Mouse (Mus musculus): ENCODE measurements around the gene Gm21969.

The Gm21969 gene

GRCm38 (mm10) chr4:139650907-139651306 lies 47.9 kb downstream of the Gm21969 start:
- no peak for DNase-seq (ENCODE audit: inconsistent ontology term)

- DNase-seq (ENCODE audit: inconsistent ontology term), result no peak
Observed at GRCm38 (mm10) chr4:139653238-139653637, 50.3 kb downstream of the Gm21969 start, which contains the start of gene Tas1r2. Tas1r2 (plus strand) TSS chr4:139653538.

- peak; percentile 20 for DNase-seq (ENCODE audit: inconsistent ontology term)
Observed at GRCm38 (mm10) chr4:139661897-139662296, 58.9 kb downstream of the Gm21969 start.

- DNase-seq (ENCODE audit: inconsistent ontology term), result peak; percentile 64
Observed at GRCm38 (mm10) chr4:139667632-139668031, 64.6 kb downstream of the Gm21969 start.

DNA sequence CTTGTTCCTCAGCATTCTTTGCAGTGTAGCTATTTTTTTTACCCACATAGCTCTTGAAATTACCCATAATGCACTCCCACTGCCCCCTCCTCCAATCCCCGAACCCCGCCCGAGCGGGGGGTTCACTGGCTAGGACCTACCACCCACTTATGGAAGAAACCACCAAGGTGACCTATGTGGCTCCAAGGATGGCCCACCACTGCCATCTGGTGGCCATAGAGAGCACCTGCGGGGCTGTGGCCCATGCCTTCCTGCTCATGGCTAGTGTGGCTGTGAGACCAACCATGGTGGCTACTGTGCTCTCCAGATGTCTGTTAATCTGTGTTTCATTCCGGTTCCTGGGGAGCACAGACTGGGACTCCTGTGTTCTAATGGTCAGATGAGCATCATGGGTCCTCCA lies 66.9 kb downstream of the Gm21969 start:
- peak; percentile 58 for DNase-seq (ENCODE audit: inconsistent ontology term)

DNA sequence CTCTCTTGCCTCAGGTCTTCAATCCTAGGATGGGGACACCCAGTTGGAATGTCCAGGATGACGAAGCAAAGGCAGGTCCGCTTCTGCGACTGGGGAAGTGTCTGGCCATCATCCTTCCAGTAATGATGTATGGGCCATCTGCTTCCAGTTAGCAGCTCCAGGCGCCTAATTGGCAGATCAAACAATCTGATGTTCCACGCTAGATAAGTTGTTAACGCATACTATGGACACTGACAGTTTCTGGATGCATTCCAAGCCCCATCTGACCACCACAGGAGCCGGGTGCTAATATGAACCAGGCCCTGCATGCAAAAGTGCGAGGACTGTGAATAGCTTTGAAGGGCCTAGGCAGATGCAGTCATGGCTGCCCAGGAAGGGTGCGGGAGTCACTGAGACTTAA lies 72.7 kb downstream of the Gm21969 start:
- DNase-seq (ENCODE audit: inconsistent ontology term), result no peak

DNA sequence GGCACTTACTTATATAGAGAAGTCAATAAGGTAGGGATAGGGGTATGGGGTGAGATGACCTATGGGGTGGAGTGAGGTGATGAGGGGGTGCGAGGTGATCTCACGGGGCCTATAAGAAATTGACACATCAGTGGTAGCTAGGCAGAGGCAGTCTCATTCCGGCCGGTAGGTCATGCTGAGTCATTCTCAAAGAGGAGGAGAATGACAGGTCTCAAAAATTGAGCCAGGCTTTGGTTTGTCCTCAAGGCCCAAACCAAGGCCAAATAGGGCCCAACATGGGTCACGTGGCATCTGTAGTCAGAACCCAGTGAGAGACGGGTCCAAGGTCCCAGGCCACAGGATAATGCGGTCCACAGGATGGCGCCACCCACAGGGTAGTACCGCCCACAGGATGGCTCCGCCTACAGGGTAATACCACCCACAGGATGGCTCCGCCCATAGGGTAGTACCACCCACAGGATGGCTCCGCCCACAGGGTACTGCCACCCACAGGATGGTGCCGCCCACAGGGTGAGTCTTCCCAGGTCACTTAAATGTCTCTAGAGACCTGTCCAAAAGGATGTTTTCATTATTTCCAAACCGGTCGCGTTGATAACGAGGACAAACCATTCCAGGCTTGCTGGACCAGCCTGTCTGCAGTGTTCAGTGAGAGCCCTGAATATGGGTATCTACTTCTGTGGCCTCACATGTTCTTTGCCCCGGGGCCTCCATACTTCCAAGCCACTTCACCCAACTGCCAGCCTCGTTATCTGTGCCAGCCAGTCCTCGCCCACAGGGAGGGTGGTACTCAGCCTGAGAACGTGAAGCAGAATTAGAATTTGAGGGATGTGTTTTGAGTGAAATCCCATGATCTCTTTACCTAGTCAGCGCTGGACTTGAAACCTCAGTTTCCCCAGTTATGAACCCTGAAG lies 81.0 kb downstream of the Gm21969 start:
- DNase-seq (ENCODE audit: inconsistent ontology term), result no peak

DNA sequence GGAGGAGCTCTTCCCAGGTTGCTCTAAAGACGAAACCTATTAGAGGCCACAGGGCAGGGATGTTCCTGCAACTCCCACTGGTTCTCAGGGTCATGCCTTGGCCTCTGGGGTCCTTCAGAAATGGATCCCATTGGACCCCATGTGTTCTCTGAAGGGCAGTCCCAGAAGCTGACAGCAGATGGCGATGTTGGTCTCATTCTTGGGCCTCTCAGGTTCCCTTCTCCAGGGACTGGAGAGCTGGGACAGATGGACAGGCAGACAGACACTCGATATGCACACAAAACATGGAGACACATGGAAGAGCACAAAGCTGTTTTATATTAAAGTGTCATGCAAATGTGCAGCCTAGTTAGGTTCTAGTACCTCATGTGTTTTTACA lies 81.6 kb downstream of the Gm21969 start:
- DNase-seq (ENCODE audit: inconsistent ontology term), result peak; percentile 43

- peak; percentile 87 for DNase-seq (ENCODE audit: inconsistent ontology term)
Observed at GRCm38 (mm10) chr4:139688058-139688457, 85.1 kb downstream of the Gm21969 start.

GRCm38 (mm10) chr4:139689627-139690269 lies 86.8 kb downstream of the Gm21969 start:
- DNase-seq (ENCODE audit: inconsistent ontology term), result peak; percentile 27

GRCm38 (mm10) chr4:139693315-139693714 lies 90.3 kb downstream of the Gm21969 start:
- no peak for DNase-seq (ENCODE audit: inconsistent ontology term)

- DNase-seq (ENCODE audit: inconsistent ontology term), result no peak
Observed at GRCm38 (mm10) chr4:139697755-139698154, 94.8 kb downstream of the Gm21969 start.

DNA sequence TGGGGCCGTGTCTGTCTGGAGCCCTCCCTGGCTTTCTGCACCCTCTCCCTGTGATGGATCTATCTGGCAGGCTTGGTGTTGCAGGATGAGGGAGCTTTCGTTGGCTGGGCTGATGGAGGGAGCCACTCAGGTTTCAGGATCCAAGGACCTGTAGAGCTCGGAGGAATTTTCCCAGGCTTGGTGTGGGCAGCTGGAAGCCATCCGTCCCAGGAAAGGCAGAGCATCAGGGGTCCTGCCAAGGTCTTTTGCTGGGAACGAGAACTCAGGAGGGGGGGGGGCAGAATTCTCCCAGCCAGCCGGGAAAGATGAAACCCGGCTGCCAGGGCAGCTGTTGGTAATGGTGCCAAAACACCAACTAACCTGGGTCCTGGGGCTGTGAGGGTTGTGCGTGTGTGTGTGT lies 95.6 kb downstream of the Gm21969 start:
- DNase-seq (ENCODE audit: inconsistent ontology term), result no peak

GRCm38 (mm10) chr4:139702914-139703313 lies 99.9 kb downstream of the Gm21969 start:
- peak; percentile 9 for DNase-seq (ENCODE audit: inconsistent ontology term)

DNA sequence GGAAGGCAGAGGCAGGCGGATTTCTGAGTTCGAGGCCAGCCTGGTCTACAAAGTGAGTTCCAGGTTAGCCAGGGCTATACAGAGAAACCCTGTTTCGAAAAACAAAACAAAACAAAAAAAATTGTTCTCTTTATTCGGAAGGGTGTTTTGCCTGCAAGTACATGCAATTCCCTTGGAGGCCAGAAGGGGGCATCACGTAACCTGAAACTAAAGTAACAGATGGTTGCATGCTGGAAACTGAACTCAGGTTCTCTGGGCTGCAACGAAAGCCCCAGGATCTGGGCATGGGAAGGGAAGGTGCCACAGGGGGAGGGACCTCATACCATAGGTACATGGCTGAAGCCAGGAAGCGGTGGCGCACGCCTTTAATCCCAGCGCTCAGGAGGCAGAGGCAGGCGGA lies 100.5 kb downstream of the Gm21969 start:
- no peak for DNase-seq (ENCODE audit: inconsistent ontology term)

- DNase-seq (ENCODE audit: inconsistent ontology term), result no peak
Observed at GRCm38 (mm10) chr4:139705986-139706385, 103.0 kb downstream of the Gm21969 start.

DNA sequence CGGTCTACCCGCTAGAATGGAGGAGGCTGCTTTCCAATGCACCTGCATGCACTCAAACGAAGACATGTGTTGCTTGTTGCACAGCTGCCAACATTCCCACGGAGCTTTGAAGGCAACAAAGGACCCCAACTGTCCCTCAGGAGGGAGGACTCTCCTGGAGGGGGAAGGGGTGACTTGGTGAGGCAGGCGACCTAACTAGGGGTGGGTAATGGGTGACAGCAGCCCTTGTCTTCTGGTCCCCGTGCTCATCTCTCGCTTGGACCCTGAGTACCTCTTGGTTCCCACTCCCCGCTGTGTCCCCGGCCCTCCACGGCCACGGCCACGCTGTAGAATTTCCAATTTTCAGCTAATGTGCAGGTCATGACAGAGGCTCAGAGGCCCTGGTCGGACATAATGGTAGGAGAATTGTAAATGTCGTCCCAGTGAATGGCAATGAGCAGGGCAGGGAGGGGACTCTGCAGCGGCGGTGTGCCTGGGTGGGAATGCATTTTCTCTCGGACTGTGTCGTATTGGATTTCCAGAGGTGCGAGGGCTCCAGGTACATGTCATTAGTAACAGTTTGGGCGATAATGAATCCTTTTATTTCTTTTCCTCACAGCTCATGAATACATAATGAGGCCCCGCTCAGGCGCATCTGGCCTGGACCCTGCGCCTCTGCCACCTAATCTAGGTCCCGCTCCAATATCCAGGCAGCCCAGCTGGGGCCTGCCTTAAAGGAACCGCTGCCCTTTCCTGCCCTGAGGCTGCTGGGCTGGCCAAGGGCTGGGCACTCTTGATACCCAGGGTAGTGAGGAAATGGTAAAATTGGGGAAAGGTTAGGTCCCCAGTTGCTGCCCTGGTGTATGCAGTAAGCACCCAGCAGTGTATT lies 107.7 kb downstream of the Gm21969 start:
- no peak for DNase-seq (ENCODE audit: inconsistent ontology term)

Measured in Muller cell, postnatal 12 days (primary cell).